Mouse (Mus musculus) kidney, adult 8-10 months (tissue): ENCODE measurements around the gene Nenf.

ENCODE experiments used
- DNase-seq, 2 experiments: peaks; one replicate each; pipeline ENCODE4 v3.0.0; 2022

The Nenf gene

DNA sequence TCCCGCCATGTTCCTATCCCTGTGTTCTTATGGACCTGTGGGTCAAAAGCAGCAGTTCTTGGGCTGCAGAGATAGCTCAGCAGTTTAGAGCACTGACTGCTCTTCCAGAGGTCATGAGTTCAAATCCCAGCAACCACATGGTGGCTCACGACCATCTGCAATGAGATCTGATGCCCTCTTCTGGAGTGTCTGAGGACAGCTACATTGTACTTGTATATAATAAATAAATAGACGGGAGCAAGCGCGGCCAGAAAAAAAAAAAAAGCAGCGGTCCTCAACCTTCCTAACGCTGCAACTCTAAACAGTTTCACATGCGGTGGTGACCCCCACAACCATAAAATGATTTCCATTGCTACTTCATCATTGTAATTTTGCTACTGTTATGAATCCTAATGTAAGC lies 1.2 kb downstream of the Nenf start:
- DNase-seq = no peak

- DNase-seq = no peak
Measured at GRCm38 (mm10) chr1:191313926-191314325, 4.1 kb downstream of the Nenf start.

DNA sequence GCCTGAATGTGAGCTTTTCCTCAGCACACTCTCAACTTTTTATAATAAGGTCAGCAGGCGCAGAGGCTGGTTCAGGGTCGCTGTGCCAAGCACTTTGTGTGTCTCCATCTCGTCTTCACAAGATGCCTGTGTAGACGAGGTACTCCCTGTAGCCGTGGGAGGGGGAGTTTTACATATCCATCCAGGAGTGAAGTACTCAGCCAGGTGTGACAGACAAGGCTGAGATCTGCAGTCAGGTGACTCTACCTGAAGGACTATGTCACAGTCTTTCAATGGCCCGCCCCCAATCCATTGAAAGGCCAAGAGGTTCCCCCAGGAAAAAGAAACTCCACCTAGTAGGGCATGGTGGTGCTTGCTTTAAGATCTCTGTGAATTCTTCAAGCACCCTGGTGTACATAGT lies 4.8 kb downstream of the Nenf start:
- DNase-seq = no peak

DNA sequence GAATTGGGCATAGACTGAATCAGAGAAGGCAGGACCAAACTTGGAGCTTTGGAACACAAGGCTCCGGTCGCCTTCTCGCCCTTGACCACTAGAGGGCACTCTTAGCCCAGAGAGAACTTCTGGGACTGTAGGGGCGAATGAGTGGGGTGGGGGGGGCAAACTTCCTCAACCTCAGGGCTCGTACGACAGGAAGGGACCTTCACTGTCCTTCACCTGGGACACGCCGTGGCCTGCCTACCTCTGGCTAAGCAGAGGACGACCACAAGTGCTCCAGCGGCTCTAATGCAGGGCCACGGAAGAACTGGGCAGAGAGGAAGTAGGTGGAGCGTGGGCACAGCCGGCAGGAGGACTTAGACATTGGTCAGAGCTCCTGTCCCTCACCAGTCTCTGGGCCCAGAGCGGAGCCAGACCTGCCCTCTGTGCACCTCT lies 5.5 kb downstream of the Nenf start:
- peak; percentile 86 to 91 for DNase-seq

DNA sequence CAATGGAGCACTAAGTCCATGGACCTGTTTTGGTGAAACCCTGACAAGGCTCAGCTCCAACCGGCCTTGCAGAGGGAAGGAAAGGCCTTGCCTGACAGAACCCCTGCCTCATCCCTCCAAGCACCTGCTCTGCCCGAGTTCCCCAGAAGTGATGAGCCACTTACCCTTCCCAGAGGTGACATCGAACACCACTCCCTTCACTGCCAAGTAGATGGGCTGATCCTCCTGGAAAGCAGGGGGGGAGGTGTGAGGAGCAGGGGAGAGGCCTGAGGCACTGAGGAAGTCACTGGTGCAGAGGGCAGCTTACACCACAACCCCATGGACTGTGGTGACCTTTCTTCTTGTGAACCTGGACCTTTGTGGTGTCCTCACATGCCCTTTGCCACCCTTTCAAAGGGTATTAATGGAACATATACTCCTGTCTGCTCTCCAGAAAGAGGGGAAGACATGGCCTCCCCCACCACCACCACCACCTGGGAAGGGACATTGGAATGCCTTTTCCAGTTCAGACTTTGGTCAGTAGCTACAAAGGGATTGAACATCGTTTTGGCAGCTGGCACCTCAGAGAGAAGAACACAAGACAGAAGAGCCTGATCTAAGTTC lies 6.6 kb downstream of the Nenf start:
- DNase-seq = no peak

GRCm38 (mm10) chr1:191307766-191308455 lies 10.1 kb downstream of the Nenf start:
- DNase-seq = no peak

DNA sequence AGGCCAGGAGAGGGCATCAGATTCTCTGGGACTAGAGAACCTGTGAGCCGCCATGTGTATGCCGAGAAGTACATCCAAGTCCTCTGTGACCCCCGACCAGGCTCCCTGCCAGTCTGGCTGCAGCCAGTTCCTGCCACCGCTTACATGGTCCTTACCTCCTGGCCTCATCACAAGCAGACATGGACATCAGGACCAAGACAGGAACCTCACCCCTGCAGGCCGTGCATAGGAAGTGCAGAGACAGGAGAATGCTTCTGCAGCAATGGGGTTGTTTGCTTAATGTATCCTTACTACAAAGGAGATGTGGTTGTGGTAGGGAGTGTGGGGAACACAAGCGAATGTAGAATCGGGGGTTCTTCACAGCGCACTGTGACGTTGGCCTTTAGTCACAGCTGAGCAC lies 11.7 kb downstream of the Nenf start:
- DNase-seq = no peak

- DNase-seq = no peak
Measured at GRCm38 (mm10) chr1:191305610-191306009, 12.4 kb downstream of the Nenf start.

DNA sequence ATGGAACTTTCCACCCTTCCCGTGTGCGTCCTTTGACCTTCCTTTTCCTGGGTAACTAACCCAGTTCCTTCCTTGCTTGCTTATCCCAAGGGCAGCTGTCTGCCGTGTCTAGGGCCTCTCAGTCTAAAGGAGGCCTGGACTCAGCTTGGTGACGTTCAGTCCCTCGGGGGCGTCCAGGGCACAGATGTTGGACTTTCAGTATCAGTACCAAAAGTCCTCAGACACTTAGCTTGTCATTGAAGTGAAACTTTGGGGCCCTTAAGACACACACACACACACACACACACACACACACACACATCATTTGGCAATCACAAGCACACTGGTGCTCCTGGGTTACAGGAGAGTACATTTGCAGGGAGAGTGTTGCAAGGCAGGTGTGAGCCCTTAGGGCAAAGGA lies 13.8 kb downstream of the Nenf start:
- DNase-seq = no peak

GRCm38 (mm10) chr1:191303736-191304135 lies 14.3 kb downstream of the Nenf start:
- no peak for DNase-seq

GRCm38 (mm10) chr1:191301903-191302302 lies 16.1 kb downstream of the Nenf start:
- no peak for DNase-seq

DNA sequence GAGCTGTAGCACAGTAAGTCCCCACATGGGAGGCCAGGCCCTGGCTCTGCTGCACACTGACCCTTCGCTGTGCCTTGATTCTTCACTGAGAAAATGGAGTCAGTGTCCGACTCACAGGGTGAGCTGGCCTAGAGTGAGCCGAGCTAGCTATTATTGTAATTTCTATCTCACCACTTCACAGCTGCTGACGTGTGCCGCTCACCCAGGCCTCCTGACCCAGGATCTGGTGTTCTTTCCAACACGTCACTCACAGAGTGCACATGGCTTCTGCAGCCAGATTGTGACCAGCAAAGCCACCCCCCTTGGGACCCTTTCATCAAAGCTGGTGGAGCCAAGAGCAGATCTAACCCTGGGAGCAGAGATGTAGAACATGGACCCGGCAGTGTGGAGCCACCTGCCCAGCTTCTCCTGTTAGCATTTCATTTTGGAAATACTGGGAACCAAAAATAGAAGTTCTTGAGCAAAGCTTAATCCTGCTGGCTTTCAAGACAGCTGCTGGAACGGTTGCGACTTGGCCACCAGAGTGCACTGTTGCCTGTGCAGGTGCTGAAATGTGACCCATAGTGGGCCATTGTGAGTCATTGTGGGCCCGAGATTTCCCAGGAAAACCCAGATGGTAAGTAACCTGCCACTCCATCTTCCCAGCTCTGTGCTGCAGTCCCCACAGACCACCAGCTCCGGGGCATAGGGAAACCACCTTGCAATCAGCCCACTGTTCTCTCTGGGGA lies 18.6 kb downstream of the Nenf start:
- peak in 1 of 2 experiments; percentile 55 for DNase-seq

GRCm38 (mm10) chr1:191298304-191298703 lies 19.7 kb downstream of the Nenf start:
- no peak for DNase-seq

DNA sequence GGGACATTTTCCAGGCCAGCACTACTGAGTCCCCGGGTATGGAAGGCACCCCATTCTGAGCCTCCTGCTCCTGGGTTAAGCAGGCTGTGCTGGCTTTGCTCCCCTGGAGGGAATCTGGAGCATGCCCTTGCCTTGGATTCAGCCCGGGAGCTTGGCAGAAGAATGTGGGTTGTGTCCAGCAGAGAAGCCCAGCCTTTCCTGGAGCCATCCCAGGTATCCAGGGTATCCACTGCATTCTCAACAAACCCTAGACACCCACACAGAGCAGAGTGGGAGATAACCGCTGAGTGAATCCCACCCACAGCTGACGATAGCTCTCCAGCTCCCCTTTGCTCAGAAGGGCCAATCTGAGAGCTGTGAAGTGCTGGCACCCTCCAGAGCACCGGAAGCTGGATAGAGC lies 21.5 kb downstream of the Nenf start:
- peak; percentile 60 to 64 for DNase-seq

- DNase-seq = no peak
Measured at GRCm38 (mm10) chr1:191295784-191296183, 22.2 kb downstream of the Nenf start.

GRCm38 (mm10) chr1:191293996-191294795 lies 23.8 kb downstream of the Nenf start:
- DNase-seq = no peak

DNA sequence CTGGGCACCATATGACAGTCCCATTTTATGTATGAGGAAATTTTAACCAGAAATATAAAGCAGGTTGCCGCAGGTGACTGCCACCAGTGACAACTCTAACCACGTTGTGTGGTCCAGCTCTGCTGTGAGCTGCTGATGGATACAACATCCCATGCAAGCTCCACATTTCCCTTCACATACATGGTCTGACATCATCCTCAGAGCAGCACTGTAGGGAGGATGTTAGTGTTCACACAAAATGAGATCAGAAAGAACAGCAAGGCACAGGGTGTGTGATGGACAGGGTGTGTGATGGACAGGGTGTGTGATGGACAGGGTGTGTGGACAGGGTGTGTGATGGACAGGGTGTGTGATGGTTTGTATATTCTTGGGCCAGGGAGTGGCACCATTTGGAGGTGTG lies 24.9 kb downstream of the Nenf start:
- no peak for DNase-seq

GRCm38 (mm10) chr1:191292348-191292747 lies 25.6 kb downstream of the Nenf start:
- peak; percentile 65 to 78 for DNase-seq

GRCm38 (mm10) chr1:191288762-191289161 lies 29.2 kb downstream of the Nenf start:
- DNase-seq = peak in 1 of 2 experiments; percentile 56

GRCm38 (mm10) chr1:191284502-191284901 lies 33.5 kb downstream of the Nenf start:
- DNase-seq = no peak

DNA sequence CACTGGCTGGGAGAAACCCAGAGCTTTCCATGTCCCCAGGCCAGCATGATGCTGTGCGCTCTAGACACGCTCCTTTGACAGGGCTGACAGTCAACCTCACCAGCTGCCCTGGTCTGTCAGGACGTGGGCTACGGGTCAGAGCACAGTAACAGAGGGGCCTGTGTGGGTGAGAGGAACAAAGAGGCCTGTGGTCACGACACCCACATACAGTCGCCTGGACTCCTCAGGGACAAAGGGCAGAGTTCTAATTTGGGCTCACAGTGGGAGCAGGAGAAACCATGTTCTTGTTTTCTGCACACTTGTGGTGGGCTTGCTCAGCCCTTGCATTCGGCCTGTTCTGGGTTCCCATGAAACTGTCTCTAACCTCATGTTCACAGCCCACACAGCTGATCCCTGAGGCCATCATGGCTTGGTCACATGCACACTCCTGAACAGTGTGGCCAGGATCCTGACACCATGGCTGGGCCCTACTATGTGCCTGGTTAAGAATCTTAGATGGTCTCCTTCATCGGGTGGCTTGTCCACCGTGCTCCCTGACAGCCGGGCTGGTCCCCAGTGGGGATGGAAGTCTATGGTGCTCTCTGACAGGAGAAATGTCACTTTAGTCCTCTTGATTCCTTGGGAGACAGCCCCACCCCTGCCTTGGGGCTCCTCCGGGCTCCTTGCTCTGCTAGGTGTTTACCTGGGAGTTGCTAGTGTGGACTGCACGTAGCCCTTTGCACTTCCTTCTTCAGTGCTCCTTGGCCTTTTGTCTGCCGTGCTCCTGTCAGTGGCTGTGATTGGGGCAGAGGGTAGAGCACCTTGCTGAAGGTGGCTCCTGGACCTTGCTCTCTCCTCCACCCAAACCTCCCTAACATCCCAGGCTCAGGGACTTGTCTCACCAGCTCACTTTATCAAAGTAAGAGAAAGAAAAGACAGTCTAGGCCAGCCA lies 34.6 kb downstream of the Nenf start:
- DNase-seq = no peak

DNA sequence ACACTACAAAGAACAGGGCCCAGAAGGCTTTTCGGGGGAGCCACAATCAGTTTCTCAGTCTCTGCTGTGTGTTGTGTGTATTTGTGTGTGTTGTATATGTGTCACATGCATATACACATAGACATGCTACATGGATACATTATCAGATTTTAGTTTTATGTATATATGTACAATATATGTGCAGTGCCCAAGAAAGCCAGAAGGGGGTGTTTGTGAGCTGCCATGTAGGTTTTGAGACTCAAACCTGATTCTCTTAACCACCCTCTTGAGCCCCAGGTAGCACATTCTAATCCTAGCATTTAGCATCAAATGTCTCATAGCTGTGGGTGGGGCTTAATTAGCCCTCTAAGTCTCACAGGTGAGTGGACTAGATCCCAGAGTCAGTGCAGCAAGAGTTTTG lies 35.7 kb downstream of the Nenf start:
- DNase-seq = no peak
